Mouse (Mus musculus): Measurements from ENCODE around the gene Parpbp.
A peak's percentile ranks its signal among the peaks of the same experiment; 100 is the strongest.

The Parpbp gene

DNA sequence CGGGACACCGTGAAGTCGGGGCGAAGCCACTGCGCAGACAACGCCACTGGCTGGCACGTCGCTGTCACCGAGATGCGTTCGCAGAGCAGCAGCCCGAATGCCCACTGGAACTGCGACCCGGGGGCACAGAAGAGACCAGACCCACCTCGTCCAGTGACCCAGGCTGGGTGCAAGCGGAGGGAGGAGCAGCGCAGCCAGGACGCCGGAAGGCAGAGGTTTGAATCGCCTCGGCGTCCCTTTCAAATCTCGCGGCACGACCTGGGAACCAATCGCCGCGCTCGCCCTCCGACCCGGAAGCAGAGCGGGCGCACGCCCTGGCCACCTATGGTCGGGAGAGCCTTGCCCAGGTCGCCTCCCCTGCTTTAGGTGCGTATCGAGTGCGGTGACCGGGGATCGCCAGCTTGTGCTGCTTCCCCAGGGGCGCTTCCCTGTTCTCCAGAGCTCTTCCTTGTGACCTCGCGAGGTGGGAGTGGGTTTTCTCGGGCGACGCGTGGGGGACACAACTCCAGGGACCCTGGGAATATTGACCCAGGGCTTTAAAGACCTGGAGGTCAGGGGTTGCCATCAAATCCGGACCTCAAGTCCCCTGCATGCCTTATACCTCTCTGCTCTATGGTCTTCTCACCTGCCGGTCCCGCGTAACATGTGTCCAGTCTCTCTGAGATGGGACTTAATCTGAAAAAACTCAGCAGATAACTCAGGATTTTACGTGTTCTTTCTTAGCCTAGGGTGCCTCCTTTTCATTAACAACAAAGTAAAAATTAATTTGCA lies at the start of gene Parpbp, which contains the start of gene Nup37:
Gene Parpbp (minus strand): TSS at position 235 of the 771 bp plus-strand sequence.
Gene Nup37 (plus strand): TSS at position 286 of the 771 bp plus-strand sequence.
- DNase-seq = peak; percentile 91 to 93

- DNase-seq = no peak
Observed at GRCm38 (mm10) chr10:88167438-88168077, 20.8 kb upstream of the Parpbp start.

- DNase-seq = no peak
Observed at GRCm38 (mm10) chr10:88166158-88166557, 19.4 kb upstream of the Parpbp start.

DNA sequence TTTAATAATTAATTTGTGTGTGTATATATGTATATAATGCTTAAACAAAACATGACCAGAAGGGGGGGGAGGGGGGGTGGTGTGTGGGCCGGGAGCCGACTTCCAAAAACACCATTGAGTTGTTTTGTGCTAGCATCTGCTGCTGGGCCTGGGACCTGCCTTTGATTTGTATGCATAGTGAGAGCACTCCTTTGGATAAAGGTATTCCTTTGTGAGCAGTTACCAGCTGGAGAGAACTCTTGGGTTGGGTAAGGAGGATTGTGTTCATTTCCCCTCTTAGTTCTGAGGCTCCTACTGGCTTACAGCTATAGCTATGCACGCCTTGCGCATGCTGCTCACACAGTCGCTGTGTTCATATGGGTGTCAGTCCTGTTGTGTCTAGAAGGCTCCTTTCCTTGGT lies 15.9 kb upstream of the Parpbp start:
- DNase-seq = no peak

DNA sequence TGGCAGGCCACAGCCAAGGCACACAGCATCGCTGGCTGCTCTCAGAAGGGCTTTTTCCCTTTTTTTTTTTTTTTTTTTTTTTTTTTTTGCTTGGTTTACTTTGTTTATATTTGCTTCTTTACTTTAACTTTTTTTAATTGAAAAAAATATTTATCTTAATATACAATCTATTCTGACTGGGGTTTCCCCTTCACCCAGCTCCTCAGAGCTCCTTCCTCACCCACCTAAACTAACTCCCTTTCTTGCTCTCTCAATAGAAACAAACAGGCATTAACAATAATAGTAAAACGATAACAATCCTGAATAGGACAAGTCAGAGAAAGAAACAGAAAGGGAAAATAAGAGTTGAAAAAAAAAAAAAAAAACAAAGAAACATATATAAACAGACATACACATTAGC lies 15.4 kb upstream of the Parpbp start:
- no peak for DNase-seq

GRCm38 (mm10) chr10:88151658-88152057 lies 4.9 kb upstream of the Parpbp start:
- DNase-seq = no peak

DNA sequence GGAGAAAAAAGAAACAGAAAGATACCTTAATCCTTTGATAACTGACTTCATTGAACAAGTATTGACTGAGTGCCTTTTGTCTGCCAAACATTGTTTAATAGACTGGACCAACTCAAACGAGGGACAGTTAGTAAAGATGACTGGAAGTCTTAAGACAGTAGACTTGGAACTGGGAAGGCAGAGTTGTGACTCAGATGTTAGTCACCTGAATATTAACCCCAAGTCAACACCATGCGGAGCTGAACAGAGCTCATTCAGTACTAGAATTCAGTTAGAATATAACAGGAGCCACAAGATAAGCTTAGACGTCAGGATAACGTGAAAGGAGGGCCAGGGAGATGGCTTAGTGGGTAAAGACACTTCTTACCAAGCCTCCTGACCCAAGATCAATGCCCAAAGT lies 3.6 kb upstream of the Parpbp start:
- DNase-seq = no peak

DNA sequence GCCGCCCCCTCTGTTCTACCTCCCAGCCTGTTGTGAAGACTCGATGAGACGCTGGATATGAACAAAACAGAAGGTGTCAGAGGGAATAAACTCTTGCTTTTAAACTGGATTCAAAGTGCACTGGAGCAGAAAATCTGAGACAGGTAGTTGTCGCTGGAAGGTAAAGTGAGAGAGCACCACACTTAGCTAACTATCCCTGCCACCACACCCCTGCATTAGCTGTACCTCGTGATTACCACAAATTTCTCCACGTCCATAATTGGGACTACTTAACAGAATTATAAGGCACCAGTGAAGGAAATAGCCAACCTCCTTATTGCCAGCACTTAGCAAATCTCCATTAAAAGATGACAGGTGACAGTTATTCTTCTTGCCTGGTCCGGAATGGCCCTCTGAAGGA lies 554 bp downstream of the Parpbp start:
- no peak for DNase-seq

DNA sequence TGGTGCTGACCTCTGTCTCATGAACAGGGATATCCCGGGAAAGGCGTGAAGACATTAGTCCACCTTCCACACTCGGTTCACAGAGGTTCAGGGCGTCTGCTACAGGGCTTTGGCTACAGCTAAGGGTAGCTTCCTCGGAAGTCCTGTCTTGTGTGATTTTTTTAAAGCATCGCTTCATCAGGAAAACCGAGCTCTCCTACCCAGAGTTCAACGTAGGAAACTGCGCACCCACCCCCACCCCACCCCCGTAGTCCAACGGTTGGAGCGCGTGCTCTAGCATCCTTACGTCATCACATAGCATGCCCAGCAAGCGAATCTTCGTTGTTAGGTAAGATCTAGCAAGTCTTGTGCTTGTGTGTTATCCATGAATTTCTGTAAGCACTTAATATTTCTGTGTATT lies 11.1 kb downstream of the Parpbp start:
- no peak for DNase-seq

DNA sequence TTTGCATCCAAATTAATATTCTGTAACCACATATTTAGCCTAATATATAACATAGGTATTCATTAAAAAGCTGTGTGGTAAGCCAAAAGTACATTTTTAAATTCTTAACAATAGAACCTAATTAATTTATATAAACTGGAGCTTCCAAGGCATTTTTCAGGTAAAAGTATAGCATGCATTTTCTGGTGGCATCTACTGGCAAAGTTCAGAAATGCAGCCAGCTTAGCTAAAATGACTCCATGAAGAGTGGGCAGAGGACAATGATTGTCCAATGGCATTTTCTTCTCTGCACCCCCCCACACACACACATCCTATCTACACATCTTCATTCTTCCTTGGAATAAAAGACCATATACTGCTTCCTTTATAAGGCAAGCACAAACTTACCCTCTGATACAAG lies 27.0 kb downstream of the Parpbp start:
- no peak for DNase-seq

DNA sequence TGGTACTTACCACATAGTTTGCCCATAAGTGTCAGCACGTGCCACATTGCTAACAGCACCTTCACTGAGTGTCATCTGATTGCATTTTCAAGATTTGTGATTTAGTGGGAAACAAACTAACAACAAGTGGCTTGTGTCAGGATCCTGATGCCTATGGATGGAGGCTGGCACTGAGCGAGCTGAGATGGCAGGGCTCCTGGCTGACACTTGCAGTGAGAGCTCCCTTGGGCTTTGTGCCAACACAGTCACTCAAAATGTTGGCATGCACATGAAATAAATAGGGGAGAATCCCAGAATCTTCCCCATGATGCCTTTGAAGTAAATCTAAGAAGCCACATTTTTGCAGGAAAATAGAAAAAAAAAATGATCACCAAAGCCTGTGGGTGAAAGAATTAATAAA lies 33.5 kb downstream of the Parpbp start:
- DNase-seq = no peak

DNA sequence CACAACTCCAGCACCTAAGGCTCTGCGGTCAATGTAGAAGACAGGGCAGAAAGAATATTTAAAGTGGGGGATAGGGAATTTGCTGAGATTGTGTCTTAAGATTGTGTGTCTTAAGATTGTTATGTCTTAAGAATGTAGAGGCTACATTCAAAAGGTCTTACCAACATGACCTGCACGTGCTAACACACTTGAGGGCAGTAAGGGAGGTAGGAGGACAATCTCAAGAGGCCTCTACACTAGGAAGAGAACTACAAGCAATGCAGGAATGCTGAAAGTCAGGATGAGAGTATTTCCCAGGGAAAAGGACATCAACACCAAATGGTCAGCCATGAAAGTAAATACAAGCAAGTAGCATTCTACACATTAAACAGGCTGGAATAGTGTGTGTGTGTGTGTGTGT lies 40.6 kb downstream of the Parpbp start:
- DNase-seq = no peak

DNA sequence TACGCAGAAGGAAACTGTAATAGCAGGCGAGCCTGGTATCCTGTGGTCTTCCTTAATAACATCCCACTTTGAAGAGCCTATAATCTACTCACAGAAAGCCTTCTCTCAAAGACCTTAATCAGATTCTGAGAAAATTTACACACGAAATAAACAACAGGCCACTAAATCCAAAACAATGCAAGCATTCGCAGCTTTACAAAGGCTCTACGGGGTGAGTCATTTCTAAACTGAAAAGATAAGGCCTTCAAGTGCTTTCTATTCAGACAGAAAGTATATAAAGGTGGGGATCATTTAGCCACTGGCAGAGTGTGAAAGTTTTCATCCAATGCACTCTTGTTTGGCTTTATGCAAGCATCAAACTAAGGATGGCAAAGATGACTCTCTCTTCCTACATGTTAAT lies 56.0 kb downstream of the Parpbp start, which contains the start of gene Pmch:
Gene Pmch (plus strand): TSS at position 301 of the 400 bp plus-strand sequence.
- no peak for DNase-seq

- DNase-seq = no peak
Observed at GRCm38 (mm10) chr10:88067377-88067776, 79.4 kb downstream of the Parpbp start.

- DNase-seq = no peak
Observed at GRCm38 (mm10) chr10:88064872-88065271, 81.9 kb downstream of the Parpbp start.

DNA sequence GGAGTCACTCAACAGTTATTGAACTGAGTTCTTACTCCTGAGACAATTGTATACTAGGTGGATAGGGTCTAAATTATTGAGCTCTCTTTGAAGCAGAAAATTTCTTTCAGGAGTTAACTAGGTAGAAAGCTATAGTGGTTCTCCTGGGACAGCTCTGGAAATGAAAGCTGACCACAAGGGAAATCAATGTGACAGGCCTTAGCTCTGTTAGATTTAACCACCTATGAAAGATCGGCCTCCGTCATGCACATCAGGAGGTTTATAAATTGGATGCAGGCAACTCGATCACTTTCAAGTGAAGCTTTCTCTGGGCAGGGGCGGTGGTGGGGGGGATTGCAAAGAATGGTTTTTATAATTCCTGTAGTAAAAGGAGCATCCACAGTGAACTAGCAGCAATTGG lies 83.3 kb downstream of the Parpbp start:
- no peak for DNase-seq

DNA sequence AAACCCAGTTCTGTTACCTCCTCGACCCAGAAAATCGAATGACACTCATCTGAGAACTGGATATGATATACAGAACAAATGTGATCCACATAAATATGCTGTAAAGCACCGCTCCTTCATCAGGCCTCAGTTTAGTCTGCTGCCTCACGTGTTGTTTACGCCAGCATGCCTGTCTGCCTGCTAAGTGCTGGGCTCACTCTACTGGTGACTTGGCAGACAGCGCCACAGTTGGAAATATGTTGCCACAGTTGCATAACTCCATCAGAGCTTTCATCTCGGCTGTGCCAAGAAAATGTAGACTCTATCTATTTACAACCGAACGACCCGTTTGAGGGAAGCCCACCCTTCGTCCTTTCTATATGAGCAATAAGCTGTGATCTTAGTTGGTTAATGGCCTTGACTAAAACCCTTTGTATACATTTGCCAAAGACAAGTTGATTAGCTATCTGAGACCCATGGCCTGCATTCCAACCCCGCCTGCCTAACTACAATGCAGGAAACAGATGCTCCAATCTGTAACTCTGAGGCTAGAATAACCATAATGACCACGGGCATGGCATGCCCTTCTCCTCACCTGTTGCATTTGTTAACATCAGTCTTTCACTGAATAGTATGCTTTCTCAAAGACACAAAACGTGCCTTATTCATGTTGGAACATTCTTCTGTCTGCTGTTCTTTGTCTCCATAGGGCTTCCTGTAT lies 89.6 kb downstream of the Parpbp start:
- no peak for DNase-seq

DNA sequence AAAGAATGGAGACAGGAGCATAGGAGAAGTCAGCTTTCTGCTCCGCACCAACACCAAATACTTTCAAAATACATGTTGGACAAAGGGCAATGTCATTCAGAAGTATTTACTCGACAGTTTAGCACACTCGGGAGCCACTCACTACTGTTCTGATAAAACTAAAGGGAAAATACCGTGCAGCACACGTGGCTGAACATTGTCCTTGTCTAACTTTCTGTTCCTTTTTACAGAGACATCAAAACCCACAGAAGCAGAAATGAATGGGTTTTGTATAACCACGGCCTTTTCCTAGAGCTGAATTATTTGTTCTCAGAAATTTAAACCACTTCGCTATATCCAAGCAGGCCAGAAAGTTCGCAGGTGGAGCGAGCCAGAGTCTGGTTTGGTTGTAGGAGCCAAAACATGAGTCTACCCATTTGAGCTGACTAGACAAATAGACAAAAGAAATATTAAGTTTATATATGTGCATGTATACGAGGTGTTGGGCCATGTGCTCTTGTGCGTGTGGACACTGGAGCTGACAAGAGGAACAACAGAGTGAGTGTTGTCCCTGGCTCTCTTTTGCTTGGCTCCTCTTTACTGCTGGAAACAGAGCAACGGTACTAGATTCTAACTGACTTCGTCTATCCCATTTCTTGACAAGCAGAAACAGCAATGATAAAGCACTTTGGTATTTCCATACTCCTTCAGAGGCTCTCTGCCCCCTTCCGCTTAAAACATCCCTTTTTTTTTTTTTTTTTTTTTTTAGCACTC lies 92.3 kb downstream of the Parpbp start:
- DNase-seq = no peak

- peak; percentile 7 to 15 for DNase-seq
Observed at GRCm38 (mm10) chr10:88046098-88046771, 100.5 kb downstream of the Parpbp start.

GRCm38 (mm10) chr10:88044297-88044696 lies 102.4 kb downstream of the Parpbp start:
- no peak for DNase-seq
